Mouse (Mus musculus) forebrain, embryonic 10.5 days (tissue): Measurements from ENCODE around the gene Dnttip1. TPM values are rescaled to one million over a fixed set of nuclear protein-coding genes. Genes with fewer than 3 reads are reported as not detected.

Source experiments
- DNase-seq: peaks from one replicate; pipeline ENCODE4 v3.0.0-alpha.2; 2017; ENCODE audit warnings: low spot score; ENCODE audit errors: extremely low spot score
- H3K27ac ChIP-seq: fragments of 300-500 bp; sonication (generic); 2 replicates; pipeline ENCODE4 v1.5.1; 2016; ENCODE audit warnings: mild to moderate bottlenecking
- H3K27me3 ChIP-seq: fragments of 300-500 bp; sonication (generic); 2 replicates; pipeline ENCODE4 v1.6.1; 2016; ENCODE audit warnings: mild to moderate bottlenecking; ENCODE audit not compliant: poor library complexity, severe bottlenecking
- H3K36me3 ChIP-seq: fragments of 300-500 bp; sonication (generic); replicated peaks from 2 replicates; pipeline ENCODE4 v1.6.1; 2016; ENCODE audit warnings: mild to moderate bottlenecking, moderate library complexity
- H3K4me1 ChIP-seq: fragments of 300-500 bp; sonication (generic); 2 replicates; pipeline ENCODE4 v1.6.1; 2016
- H3K4me3 ChIP-seq: fragments of 300-500 bp; sonication (generic); 2 replicates; pipeline ENCODE4 v1.5.1; 2016; ENCODE audit warnings: mild to moderate bottlenecking, moderate library complexity
- H3K9me3 ChIP-seq: fragments of 300-500 bp; sonication (generic); 2 replicates; pipeline ENCODE4 v1.6.1; 2016; ENCODE audit warnings: mild to moderate bottlenecking, moderate library complexity
- WGBS: fragments of 180-500 bp; shearing (Covaris S2); methylation state at CpG from one replicate; pipeline ENCODE4 v1.1.7; 2016; 5-methylcytosine and 5-hydroxymethylcytosine counted together
- polyA plus RNA-seq: library from polyadenylated mRNA; unstranded; fragments of >200 nt; fragmentation: Nextera tagmentation; extraction: Ambion mirVana; gene quantifications from 2 replicates; pipeline ENCODE4 v1.2.1, GENCODE M21; 2016

The Dnttip1 gene
- polyA plus RNA-seq, 1 experiment from 2014 or later: 80.6 TPM

GRCm38 (mm10) chr2:164804533-164805331 is 58.9 kb downstream of the Dnttip1 start, which contains the start of the genes Acot8 and Zswim3:
Gene Acot8 (minus strand): TSS chr2:164804882.
Gene Zswim3 (plus strand): TSS chr2:164805098.
- Histone ChIP-seq H3K27me3 (no peaks in the 10 kb centered on the region), H3K9me3 (no peaks in the 10 kb centered on the region), H3K27ac (peak within 1 kb of the TSS; percentile 91), H3K4me3 (peak within 1 kb of the TSS; percentile 90), H3K36me3 (peaks cover 44% of the 10 kb centered on the region), H3K4me1 (peaks cover 26% of the 10 kb centered on the region)
- peak; percentile 95 for DNase-seq
- under 1% methylated on average over 47 of the region's 47 CpGs for WGBS

GRCm38 (mm10) chr2:164805332-164805718 is 59.5 kb downstream of the Dnttip1 start:
- 2% methylated on average over 21 of the region's 21 CpGs for WGBS
- no peak for DNase-seq

DNA sequence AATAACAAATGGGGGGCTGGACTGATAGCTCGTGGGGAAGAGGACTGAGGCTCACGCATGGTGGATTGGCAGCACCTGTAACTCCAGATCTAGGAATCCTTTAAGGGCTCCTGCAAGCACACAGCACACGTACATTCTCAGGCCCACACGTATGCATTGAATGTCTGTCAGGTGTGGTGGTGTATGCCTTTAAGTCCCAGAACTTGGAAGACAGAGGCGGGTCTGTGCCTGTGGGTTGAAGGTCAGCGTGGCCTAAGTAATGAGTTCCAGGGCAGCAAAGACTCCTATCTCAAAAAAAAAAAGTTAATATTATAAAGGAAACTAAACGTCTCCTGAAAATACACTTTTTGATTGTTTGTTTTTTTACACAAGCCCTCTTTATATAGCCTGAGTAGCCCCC is 60.8 kb downstream of the Dnttip1 start:
- Histone ChIP-seq H3K9me3 (no peaks in the 10 kb centered on the region), H3K4me3 (peak overlapping the region; percentile 90; the same call in 1 of the 2 replicates), H3K4me1 (peaks cover 26% of the 10 kb centered on the region), H3K27ac (no peak overlapping the region), H3K27me3 (no peaks in the 10 kb centered on the region), H3K36me3 (peaks cover 25% of the 10 kb centered on the region)
- no peak for DNase-seq
- WGBS: 86% methylated on average over 7 of the region's 7 CpGs

More at GRCm38 (mm10) chr2:164805332-164805718, 59.5 kb downstream of the Dnttip1 start:
- H3K27me3 ChIP-seq: no peaks in the 10 kb centered on the region
- peak overlapping the region; percentile 90 for H3K4me3 ChIP-seq
- peak overlapping the region; percentile 91 for H3K27ac ChIP-seq
- no peaks in the 10 kb centered on the region for H3K9me3 ChIP-seq
- H3K4me1 ChIP-seq: peaks cover 26% of the 10 kb centered on the region
- peaks cover 38% of the 10 kb centered on the region for H3K36me3 ChIP-seq

DNA sequence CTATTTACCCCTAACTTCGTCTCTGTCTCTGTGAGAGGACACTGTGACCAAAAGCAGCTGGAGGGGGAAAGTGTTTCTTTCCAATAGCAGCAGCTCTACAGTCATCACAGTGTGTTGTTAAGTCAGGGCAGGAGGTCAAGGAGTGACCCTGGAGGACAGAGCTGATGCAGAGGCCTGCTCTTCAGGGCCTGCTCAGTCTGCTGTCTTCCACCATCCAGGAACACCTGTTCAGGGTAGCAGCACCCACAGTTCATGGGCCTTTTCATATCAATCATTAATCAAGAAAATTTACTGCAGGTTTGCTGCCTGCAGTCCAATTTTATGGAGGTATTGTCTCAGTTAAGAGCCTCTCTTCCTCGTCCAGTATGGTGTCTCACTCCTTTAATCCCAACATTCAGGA is 67.8 kb downstream of the Dnttip1 start:
- no peak for DNase-seq
- Histone ChIP-seq H3K27ac (no peak overlapping the region), H3K4me1 (peaks cover 3% of the 10 kb centered on the region; the same call in 1 of the 2 replicates), H3K4me3 (no peak overlapping the region), H3K9me3 (no peaks in the 10 kb centered on the region), H3K27me3 (no peaks in the 10 kb centered on the region), H3K36me3 (peaks cover 17% of the 10 kb centered on the region)
- 73% methylated on average over 2 of the region's 2 CpGs for WGBS

GRCm38 (mm10) chr2:164815348-164815747 is 69.6 kb downstream of the Dnttip1 start:
- 92% methylated on average over 5 of the region's 5 CpGs for WGBS
- Histone ChIP-seq H3K9me3 (no peaks in the 10 kb centered on the region), H3K27me3 (no peaks in the 10 kb centered on the region), H3K27ac (no peak overlapping the region), H3K36me3 (peaks cover 14% of the 10 kb centered on the region), H3K4me3 (no peak overlapping the region), H3K4me1 (peaks cover 3% of the 10 kb centered on the region; the same call in 1 of the 2 replicates)
- no peak for DNase-seq

GRCm38 (mm10) chr2:164815821-164816220 is 70.0 kb downstream of the Dnttip1 start:
- Histone ChIP-seq H3K9me3 (no peaks in the 10 kb centered on the region), H3K4me3 (no peak overlapping the region), H3K27me3 (no peaks in the 10 kb centered on the region), H3K27ac (no peak overlapping the region), H3K36me3 (peaks cover 19% of the 10 kb centered on the region), H3K4me1 (peaks cover 3% of the 10 kb centered on the region; the same call in 1 of the 2 replicates)
- 95% methylated on average over 8 of the region's 8 CpGs for WGBS
- DNase-seq: no peak

DNA sequence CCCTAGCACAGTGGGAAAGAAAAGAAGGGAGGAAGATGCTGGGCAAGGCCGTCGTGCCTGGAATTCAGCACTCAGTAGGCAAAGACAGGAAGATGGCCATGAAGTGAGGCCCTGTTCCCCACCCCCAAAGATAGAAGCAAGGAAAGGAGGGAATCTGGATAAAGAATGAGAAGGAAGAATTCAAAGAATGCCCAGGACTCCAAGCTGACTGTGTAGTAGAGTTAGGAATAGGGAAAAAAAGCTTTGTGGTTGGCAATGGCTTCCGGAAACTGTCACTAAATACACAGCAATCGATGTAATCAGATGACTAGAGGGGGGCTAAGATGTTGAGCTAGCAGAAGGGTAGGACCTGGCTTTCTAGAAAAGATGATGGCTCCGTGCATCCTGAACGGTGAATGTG is 71.4 kb downstream of the Dnttip1 start:
- Histone ChIP-seq H3K4me3 (no peak overlapping the region), H3K27ac (no peak overlapping the region), H3K27me3 (no peaks in the 10 kb centered on the region), H3K9me3 (no peaks in the 10 kb centered on the region), H3K4me1 (peaks cover 7% of the 10 kb centered on the region), H3K36me3 (peaks cover 29% of the 10 kb centered on the region)
- DNase-seq: no peak
- WGBS: 92% methylated on average over 6 of the region's 6 CpGs

DNA sequence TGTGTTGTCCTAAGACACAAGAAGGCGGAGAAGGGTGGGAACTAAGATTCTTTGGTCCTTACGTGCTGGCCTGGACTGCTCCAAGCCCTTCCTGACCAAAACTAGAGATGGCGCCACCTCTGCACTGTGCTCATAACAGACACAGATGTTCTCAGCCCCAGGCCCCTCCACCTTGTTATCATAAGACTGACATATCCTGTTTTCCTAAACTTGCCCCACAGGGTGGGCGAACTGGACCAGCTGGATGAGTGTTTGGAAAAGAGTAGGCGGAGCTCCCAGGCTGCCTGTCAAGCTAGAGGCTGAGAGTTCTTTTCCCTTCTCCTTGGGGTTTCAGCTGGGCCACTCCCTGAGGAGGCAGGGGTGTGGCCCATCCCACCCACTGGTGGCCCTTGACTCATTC is 71.9 kb downstream of the Dnttip1 start:
- Histone ChIP-seq H3K4me1 (peaks cover 12% of the 10 kb centered on the region), H3K36me3 (peaks cover 28% of the 10 kb centered on the region), H3K9me3 (no peaks in the 10 kb centered on the region), H3K27ac (no peak overlapping the region), H3K4me3 (no peak overlapping the region), H3K27me3 (no peaks in the 10 kb centered on the region)
- 72% methylated on average over 5 of the region's 5 CpGs for WGBS
- no peak for DNase-seq

Other genes starting within 250 kb of the Dnttip1 start
- gene Pigt, start 248.5 kb upstream of the Dnttip1 start, polyA plus RNA-seq: 38.5 and 42.0 TPM in 2 replicates
- gene Wfdc2, start 183.6 kb upstream of the Dnttip1 start, polyA plus RNA-seq: 57.8 and 71.3 TPM in 2 replicates
- gene Spint3, start 172.5 kb upstream of the Dnttip1 start, polyA plus RNA-seq: not detected in 2 replicates
- gene Wfdc6a, start 160.5 kb upstream of the Dnttip1 start, polyA plus RNA-seq: not detected in 2 replicates
- not detected in 2 replicates for gene Eppin, start 152.4 kb upstream of the Dnttip1 start, polyA plus RNA-seq
- not detected in 2 replicates for gene Wfdc6b, start 132.5 kb upstream of the Dnttip1 start, polyA plus RNA-seq
- gene Wfdc8, start 132.4 kb upstream of the Dnttip1 start, polyA plus RNA-seq: not detected in 2 replicates
- not detected in 2 replicates for gene Wfdc16, start 107.2 kb upstream of the Dnttip1 start, polyA plus RNA-seq
- gene Wfdc10, start 89.9 kb upstream of the Dnttip1 start, polyA plus RNA-seq: not detected in 2 replicates
- gene Wfdc9, start 89.4 kb upstream of the Dnttip1 start, polyA plus RNA-seq: not detected in 2 replicates
- not detected in 2 replicates for gene Wfdc11, start 71.9 kb upstream of the Dnttip1 start, polyA plus RNA-seq
- gene Wfdc13, start 60.9 kb upstream of the Dnttip1 start, polyA plus RNA-seq: not detected in 2 replicates
- gene Spint4, start 47.5 kb upstream of the Dnttip1 start, polyA plus RNA-seq: not detected in 2 replicates
- gene Spint5, start 30.7 kb upstream of the Dnttip1 start, polyA plus RNA-seq: not detected in 2 replicates
- gene Wfdc3, start 52 bp upstream of the Dnttip1 start, polyA plus RNA-seq: 0.61 and 1.0 TPM in 2 replicates
- gene Ube2c, start 23.9 kb downstream of the Dnttip1 start, polyA plus RNA-seq: 638 and 648 TPM in 2 replicates
- gene Tnnc2, start 34.0 kb downstream of the Dnttip1 start, polyA plus RNA-seq: not detected in 2 replicates
- gene Snx21, start 39.8 kb downstream of the Dnttip1 start, polyA plus RNA-seq: 10.4 and 11.0 TPM in 2 replicates
- 15.3 and 16.3 TPM in 2 replicates for gene Acot8, start 58.9 kb downstream of the Dnttip1 start, polyA plus RNA-seq
- gene Zswim3, start 59.1 kb downstream of the Dnttip1 start, polyA plus RNA-seq: 8.6 and 9.2 TPM in 2 replicates
- gene Zswim1, start 76.7 kb downstream of the Dnttip1 start, polyA plus RNA-seq: 25.5 and 25.9 TPM in 2 replicates
- gene Spata25, start 82.6 kb downstream of the Dnttip1 start, polyA plus RNA-seq: 0.19 TPM in 1 of 2 replicates, not detected in the other
- 77.8 and 80.4 TPM in 2 replicates for gene Ctsa, start 86.9 kb downstream of the Dnttip1 start, polyA plus RNA-seq
- gene Neurl2, start 87.5 kb downstream of the Dnttip1 start, polyA plus RNA-seq: 3.9 and 4.5 TPM in 2 replicates
- gene Pltp, start 111.7 kb downstream of the Dnttip1 start, polyA plus RNA-seq: 36.6 and 40.0 TPM in 2 replicates
- gene Pcif1, start 133.3 kb downstream of the Dnttip1 start, polyA plus RNA-seq: 78.3 and 84.6 TPM in 2 replicates
- 16.0 and 16.6 TPM in 2 replicates for gene Zfp335, start 165.8 kb downstream of the Dnttip1 start, polyA plus RNA-seq
- 0.45 TPM in 1 of 2 replicates, not detected in the other for gene Mmp9, start 194.8 kb downstream of the Dnttip1 start, polyA plus RNA-seq
- 0.92 and 0.93 TPM in 2 replicates for gene Slc12a5, start 214.8 kb downstream of the Dnttip1 start, polyA plus RNA-seq